Mouse (Mus musculus): ENCODE measurements around the gene Dync2li1. TPM values are rescaled to one million over a fixed set of nuclear protein-coding genes. Genes with fewer than 3 reads are reported as not detected.
A peak's percentile ranks its signal among the peaks of the same experiment; 100 is the strongest.

Dync2li1 gene
- polyA plus RNA-seq, 1 experiment from 2014 or later = 33.8 TPM

GRCm38 (mm10) chr17:84653544-84653943 is 27.2 kb downstream of the Dync2li1 start:
- no peak overlapping the region for H3K27ac ChIP-seq (ENCODE audit: low read depth)
- no peaks in the 10 kb centered on the region for H3K9me3 ChIP-seq (ENCODE audit: low read depth, low read length)
- no peak overlapping the region for H3K4me3 ChIP-seq (ENCODE audit: low read depth, low read length)
- H3K4me2 ChIP-seq = no peak overlapping the region
- no peak for ATAC-seq (ENCODE audit: insufficient read depth)
- H3K27me3 ChIP-seq (ENCODE audit: insufficient read depth, low read length) = no peaks in the 10 kb centered on the region
- no peak overlapping the region for H3K9ac ChIP-seq
- no peak for TF ChIP-seq CTCF (IDR thresholded peaks at IDR 0.05; ENCODE audit: low read depth)
- no peaks in the 10 kb centered on the region for H3K36me3 ChIP-seq (ENCODE audit: insufficient read depth)
- DNase-seq = no peak
- H3K4me1 ChIP-seq (ENCODE audit: insufficient read depth) = peaks cover 3% of the 10 kb centered on the region; the same call in 1 of the 2 replicates
- WGBS = 88% methylated on average over 9 of the region's 9 CpGs

GRCm38 (mm10) chr17:84656205-84656604 is 29.9 kb downstream of the Dync2li1 start:
- Histone ChIP-seq H3K9ac (no peak overlapping the region), H3K4me1 (ENCODE audit: insufficient read depth) (no peaks in the 10 kb centered on the region), H3K36me3 (ENCODE audit: insufficient read depth) (no peaks in the 10 kb centered on the region), H3K4me2 (no peak overlapping the region), H3K27ac (ENCODE audit: low read depth) (no peak overlapping the region), H3K9me3 (ENCODE audit: low read depth, low read length) (no peaks in the 10 kb centered on the region), H3K4me3 (ENCODE audit: low read depth, low read length) (no peak overlapping the region), H3K27me3 (ENCODE audit: insufficient read depth, low read length) (no peaks in the 10 kb centered on the region)
- no peak for TF ChIP-seq CTCF (IDR thresholded peaks at IDR 0.05; ENCODE audit: low read depth)
- 64% methylated on average over 5 of the region's 5 CpGs for WGBS
- no peak for DNase-seq
- ATAC-seq (ENCODE audit: insufficient read depth) = no peak

GRCm38 (mm10) chr17:84656653-84657421 is 30.5 kb downstream of the Dync2li1 start:
- no peak for DNase-seq
- Histone ChIP-seq H3K9ac (no peak overlapping the region), H3K36me3 (ENCODE audit: insufficient read depth) (no peaks in the 10 kb centered on the region), H3K4me2 (no peak overlapping the region), H3K4me1 (ENCODE audit: insufficient read depth) (no peaks in the 10 kb centered on the region), H3K9me3 (ENCODE audit: low read depth, low read length) (no peaks in the 10 kb centered on the region), H3K4me3 (ENCODE audit: low read depth, low read length) (no peak overlapping the region), H3K27me3 (ENCODE audit: insufficient read depth, low read length) (no peaks in the 10 kb centered on the region), H3K27ac (ENCODE audit: low read depth) (no peak overlapping the region)
- no peak for ATAC-seq (ENCODE audit: insufficient read depth)
- WGBS = 52% methylated on average over 19 of the region's 19 CpGs
- no peak for TF ChIP-seq CTCF (IDR thresholded peaks at IDR 0.05; ENCODE audit: low read depth)

GRCm38 (mm10) chr17:84657422-84657732 is 31.1 kb downstream of the Dync2li1 start:
- Histone ChIP-seq H3K27ac (ENCODE audit: low read depth) (no peak overlapping the region), H3K4me1 (ENCODE audit: insufficient read depth) (no peaks in the 10 kb centered on the region), H3K36me3 (ENCODE audit: insufficient read depth) (no peaks in the 10 kb centered on the region), H3K9ac (no peak overlapping the region), H3K4me3 (ENCODE audit: low read depth, low read length) (no peak overlapping the region), H3K27me3 (ENCODE audit: insufficient read depth, low read length) (no peaks in the 10 kb centered on the region), H3K4me2 (no peak overlapping the region), H3K9me3 (ENCODE audit: low read depth, low read length) (no peaks in the 10 kb centered on the region)
- TF ChIP-seq CTCF (IDR thresholded peaks at IDR 0.05; ENCODE audit: low read depth) = no peak
- 34% methylated on average over 3 of the region's 3 CpGs for WGBS
- DNase-seq = no peak
- ATAC-seq (ENCODE audit: insufficient read depth) = peak; percentile 61

GRCm38 (mm10) chr17:84657782-84658181 is 31.5 kb downstream of the Dync2li1 start:
- Histone ChIP-seq H3K36me3 (ENCODE audit: insufficient read depth) (no peaks in the 10 kb centered on the region), H3K4me2 (no peak overlapping the region), H3K27me3 (ENCODE audit: insufficient read depth, low read length) (no peaks in the 10 kb centered on the region), H3K4me3 (ENCODE audit: low read depth, low read length) (no peak overlapping the region), H3K9ac (no peak overlapping the region), H3K27ac (ENCODE audit: low read depth) (no peak overlapping the region), H3K9me3 (ENCODE audit: low read depth, low read length) (no peaks in the 10 kb centered on the region), H3K4me1 (ENCODE audit: insufficient read depth) (no peaks in the 10 kb centered on the region)
- no peak for TF ChIP-seq CTCF (IDR thresholded peaks at IDR 0.05; ENCODE audit: low read depth)
- 54% methylated on average over 7 of the region's 7 CpGs for WGBS
- ATAC-seq (ENCODE audit: insufficient read depth) = peak; percentile 51; the same call in 1 of the 2 replicates
- DNase-seq = no peak

- peak; percentile 39; the same call in 1 of the 2 replicates for ATAC-seq (ENCODE audit: insufficient read depth)
- no peak for DNase-seq
Measured at GRCm38 (mm10) chr17:84658195-84658594, 31.9 kb downstream of the Dync2li1 start.

GRCm38 (mm10) chr17:84658951-84659350 is 32.7 kb downstream of the Dync2li1 start:
- Histone ChIP-seq H3K27me3 (ENCODE audit: insufficient read depth, low read length) (no peaks in the 10 kb centered on the region), H3K36me3 (ENCODE audit: insufficient read depth) (no peaks in the 10 kb centered on the region), H3K4me2 (no peak overlapping the region), H3K27ac (ENCODE audit: low read depth) (no peak overlapping the region), H3K9ac (no peak overlapping the region), H3K9me3 (ENCODE audit: low read depth, low read length) (no peaks in the 10 kb centered on the region), H3K4me1 (ENCODE audit: insufficient read depth) (no peaks in the 10 kb centered on the region), H3K4me3 (ENCODE audit: low read depth, low read length) (no peak overlapping the region)
- no peak for TF ChIP-seq CTCF (IDR thresholded peaks at IDR 0.05; ENCODE audit: low read depth)
- WGBS = 74% methylated on average over 8 of the region's 8 CpGs
- DNase-seq (no peak), ATAC-seq (ENCODE audit: insufficient read depth) (no peak)

More at GRCm38 (mm10) chr17:84658195-84658594, 31.9 kb downstream of the Dync2li1 start:
- Histone ChIP-seq H3K4me1 (ENCODE audit: insufficient read depth) (no peaks in the 10 kb centered on the region), H3K27me3 (ENCODE audit: insufficient read depth, low read length) (no peaks in the 10 kb centered on the region), H3K4me3 (ENCODE audit: low read depth, low read length) (no peak overlapping the region), H3K9me3 (ENCODE audit: low read depth, low read length) (no peaks in the 10 kb centered on the region), H3K36me3 (ENCODE audit: insufficient read depth) (no peaks in the 10 kb centered on the region), H3K4me2 (no peak overlapping the region), H3K27ac (ENCODE audit: low read depth) (no peak overlapping the region), H3K9ac (no peak overlapping the region)
- 26% methylated on average over 5 of the region's 5 CpGs for WGBS
- TF ChIP-seq CTCF (IDR thresholded peaks at IDR 0.05; ENCODE audit: low read depth) = no peak
